Mouse (Mus musculus): ENCODE measurements around the gene Pdk1. TPM values are rescaled to one million over a fixed set of nuclear protein-coding genes. Genes with fewer than 3 reads are reported as not detected.
"Not testable (repeated sequence)": the region's sequence is repeated elsewhere in the genome, so short reads cannot be mapped to it uniquely, and the experiment has no call there.

Pdk1 gene
- polyA plus RNA-seq, 1 experiment from 2014 or later = 68.6 TPM

DNA sequence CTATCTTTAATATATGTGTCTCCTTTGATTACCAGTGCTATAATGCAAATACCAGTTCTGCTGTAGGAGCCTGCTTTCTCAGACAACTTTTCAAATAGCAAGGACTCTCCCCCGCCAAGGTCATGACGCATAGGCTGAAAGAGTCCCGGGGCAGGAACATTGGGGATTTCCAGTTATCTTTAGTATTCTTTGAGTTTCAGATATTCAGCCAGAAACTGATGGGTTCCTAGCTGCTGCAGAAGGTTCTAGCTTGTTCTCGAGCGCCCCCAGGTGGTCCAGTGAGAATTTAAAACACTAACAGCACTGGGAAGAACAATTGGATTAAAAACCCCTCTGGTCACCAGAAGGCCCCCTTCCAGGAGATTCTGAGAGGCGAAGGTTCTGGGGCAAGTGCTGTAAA is 35.2 kb upstream of the Pdk1 start:
- no peak for ATAC-seq (ENCODE audit: insufficient read depth, low FRiP score)
- no peak overlapping the region for H3K9ac ChIP-seq (ENCODE audit: low read length)
- H3K4me1 ChIP-seq (ENCODE audit: control insufficient read depth, insufficient read depth, low read length) = no peaks in the 10 kb centered on the region
- 31% methylated on average over 6 of the region's 6 CpGs for WGBS
- H3K27me3 ChIP-seq (ENCODE audit: control insufficient read depth, insufficient read depth, low read length) = no peaks in the 10 kb centered on the region
- no peaks in the 10 kb centered on the region for H3K36me3 ChIP-seq (ENCODE audit: control insufficient read depth, insufficient read depth, low read length)
- H3K4me2 ChIP-seq (ENCODE audit: low read depth, low read length) = no peak overlapping the region
- H3K9me3 ChIP-seq (replicated peaks; ENCODE audit: control insufficient read depth, low read length) = no peaks in the 10 kb centered on the region
- no peak overlapping the region for H3K27ac ChIP-seq (ENCODE audit: low read length)
- H3K4me3 ChIP-seq (replicated peaks; ENCODE audit: low read length) = no peak overlapping the region

DNA sequence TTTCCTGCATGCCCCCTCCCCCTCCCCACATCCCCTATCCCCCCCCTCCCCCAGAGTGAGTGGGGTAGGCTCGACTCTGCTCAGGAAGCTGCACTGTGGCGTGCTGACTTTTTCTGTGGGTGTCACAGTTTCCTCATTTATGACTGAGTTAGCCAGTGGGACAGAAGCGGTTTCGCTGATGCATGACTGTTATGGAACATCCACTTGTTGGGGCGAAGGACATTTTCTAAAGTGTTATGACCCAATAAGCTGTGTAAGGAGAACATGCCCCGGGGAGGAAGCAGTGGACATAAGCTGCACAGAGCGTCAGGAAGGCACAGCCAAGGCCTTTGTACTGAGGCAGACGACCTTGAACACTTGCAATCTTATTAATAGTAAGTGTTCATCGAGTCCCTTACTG is 29.7 kb upstream of the Pdk1 start:
- Histone ChIP-seq H3K4me3 (replicated peaks; ENCODE audit: low read length) (no peak overlapping the region), H3K36me3 (ENCODE audit: control insufficient read depth, insufficient read depth, low read length) (peaks cover 4% of the 10 kb centered on the region; the same call in 1 of the 2 replicates), H3K27me3 (ENCODE audit: control insufficient read depth, insufficient read depth, low read length) (no peaks in the 10 kb centered on the region), H3K27ac (ENCODE audit: low read length) (no peak overlapping the region), H3K9me3 (replicated peaks; ENCODE audit: control insufficient read depth, low read length) (no peaks in the 10 kb centered on the region), H3K9ac (ENCODE audit: low read length) (no peak overlapping the region), H3K4me1 (ENCODE audit: control insufficient read depth, insufficient read depth, low read length) (no peaks in the 10 kb centered on the region), H3K4me2 (ENCODE audit: low read depth, low read length) (no peak overlapping the region)
- WGBS = 74% methylated on average over 9 of the region's 9 CpGs
- ATAC-seq (ENCODE audit: insufficient read depth, low FRiP score) = no peak

DNA sequence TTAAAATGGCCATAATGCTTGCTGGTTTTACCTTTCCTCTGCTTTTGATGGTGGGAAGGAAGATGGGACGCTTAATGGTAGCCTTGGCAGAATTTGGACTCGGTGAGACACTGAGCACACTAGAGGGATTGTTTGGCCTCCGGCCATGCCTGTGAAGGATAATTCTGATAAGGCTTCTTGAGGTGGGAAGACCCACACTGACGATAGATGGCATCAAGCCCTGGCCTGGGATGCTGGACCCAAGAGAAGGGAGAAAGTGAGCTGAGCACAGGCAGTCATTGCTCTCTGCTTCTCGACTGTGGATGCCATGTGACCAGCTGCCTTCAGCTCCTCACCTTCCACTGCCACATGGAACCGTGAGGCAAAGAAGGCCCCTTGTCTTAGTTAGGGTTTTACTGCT is 28.1 kb upstream of the Pdk1 start:
- no peaks in the 10 kb centered on the region for H3K9me3 ChIP-seq (replicated peaks; ENCODE audit: control insufficient read depth, low read length)
- H3K9ac ChIP-seq (ENCODE audit: low read length) = no peak overlapping the region
- no peak overlapping the region for H3K4me2 ChIP-seq (ENCODE audit: low read depth, low read length)
- H3K4me3 ChIP-seq (replicated peaks; ENCODE audit: low read length) = no peak overlapping the region
- WGBS = 89% methylated on average over 6 of the region's 6 CpGs
- no peak for ATAC-seq (ENCODE audit: insufficient read depth, low FRiP score)
- H3K36me3 ChIP-seq (ENCODE audit: control insufficient read depth, insufficient read depth, low read length) = peaks cover 4% of the 10 kb centered on the region; the same call in 1 of the 2 replicates
- no peaks in the 10 kb centered on the region for H3K27me3 ChIP-seq (ENCODE audit: control insufficient read depth, insufficient read depth, low read length)
- no peaks in the 10 kb centered on the region for H3K4me1 ChIP-seq (ENCODE audit: control insufficient read depth, insufficient read depth, low read length)
- H3K27ac ChIP-seq (ENCODE audit: low read length) = no peak overlapping the region

DNA sequence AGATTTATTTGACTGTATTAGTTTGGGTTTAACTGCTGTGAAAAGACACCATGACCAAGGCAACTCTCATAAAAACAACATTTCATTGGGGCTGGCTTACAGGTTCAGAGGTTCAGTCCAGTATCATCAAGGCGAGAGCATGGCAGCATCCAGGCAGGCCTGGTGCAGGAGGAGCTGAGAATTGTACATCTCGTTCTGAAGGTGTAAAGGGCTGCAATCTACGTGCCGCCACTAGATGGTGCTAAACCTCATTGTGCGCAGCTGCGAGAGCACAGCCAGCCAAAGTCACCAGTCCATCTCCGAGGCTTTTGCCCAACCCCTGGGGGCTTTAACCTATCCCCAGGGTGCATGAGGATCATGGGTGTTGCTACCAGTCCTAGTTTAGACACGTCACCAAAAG is 20.9 kb upstream of the Pdk1 start:
- H3K9me3 ChIP-seq (replicated peaks; ENCODE audit: control insufficient read depth, low read length); H3K36me3 ChIP-seq (ENCODE audit: control insufficient read depth, insufficient read depth, low read length); H3K27ac ChIP-seq (ENCODE audit: low read length); ATAC-seq (ENCODE audit: insufficient read depth, low FRiP score); H3K27me3 ChIP-seq (ENCODE audit: control insufficient read depth, insufficient read depth, low read length); H3K9ac ChIP-seq (ENCODE audit: low read length); H3K4me3 ChIP-seq (replicated peaks; ENCODE audit: low read length); H3K4me1 ChIP-seq (ENCODE audit: control insufficient read depth, insufficient read depth, low read length); H3K4me2 ChIP-seq (ENCODE audit: low read depth, low read length): not testable (repeated sequence)
- 6% methylated on average over 6 of the region's 8 CpGs for WGBS

DNA sequence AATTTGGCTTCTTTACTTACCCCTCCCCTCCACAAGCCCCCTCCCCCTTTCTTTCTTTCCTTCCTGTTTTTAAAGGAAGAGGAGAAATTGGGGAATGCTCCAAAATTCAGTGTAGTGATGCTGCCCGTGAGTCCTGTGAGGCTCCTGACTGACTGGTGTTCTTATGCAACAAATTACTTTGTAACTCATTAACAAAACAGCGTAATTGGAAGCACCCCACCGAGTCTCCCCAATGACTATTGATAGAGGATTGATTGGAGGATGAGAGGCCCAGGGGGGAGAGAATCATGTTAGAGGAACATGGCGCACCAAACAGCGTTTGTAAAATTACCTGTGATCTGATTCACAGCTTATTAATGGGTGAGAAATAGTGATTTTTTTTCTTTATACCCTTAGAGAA is 17.9 kb upstream of the Pdk1 start:
- 79% methylated on average over 5 of the region's 5 CpGs for WGBS

DNA sequence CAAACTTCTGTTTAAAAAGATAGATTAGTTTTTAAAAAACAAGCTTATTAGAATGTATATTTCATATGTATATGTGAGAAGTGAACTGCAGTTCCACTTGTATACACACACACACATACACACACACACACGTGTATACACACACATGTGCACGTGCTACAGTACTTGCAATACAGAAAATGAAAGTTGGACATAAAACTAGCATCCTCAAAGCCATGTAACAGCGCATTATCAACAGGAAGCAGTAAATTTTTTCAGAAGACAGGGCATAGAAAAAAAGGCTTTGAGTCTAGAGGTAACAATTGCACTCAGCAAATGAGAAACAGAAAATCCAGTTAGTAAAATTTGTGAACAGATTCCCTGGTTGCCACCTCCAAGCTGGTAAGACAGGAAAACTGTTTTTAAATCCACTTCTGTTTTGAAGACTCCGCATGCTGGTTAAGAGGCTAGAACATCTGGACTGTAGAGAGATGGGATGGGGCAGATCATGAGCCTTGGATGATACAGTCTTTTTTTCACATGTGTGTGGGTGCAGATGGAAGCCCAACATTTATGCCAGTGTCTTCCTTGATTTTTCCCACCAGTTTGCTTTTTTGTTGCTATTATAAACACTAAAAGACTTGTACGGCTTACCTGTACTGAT is 9.4 kb upstream of the Pdk1 start:
- no peaks in the 10 kb centered on the region for H3K9me3 ChIP-seq (replicated peaks; ENCODE audit: control insufficient read depth, low read length)
- H3K4me3 ChIP-seq (replicated peaks; ENCODE audit: low read length) = no peak overlapping the region
- H3K27ac ChIP-seq (ENCODE audit: low read length) = no peak overlapping the region
- H3K27me3 ChIP-seq (ENCODE audit: control insufficient read depth, insufficient read depth, low read length) = no peaks in the 10 kb centered on the region
- H3K36me3 ChIP-seq (ENCODE audit: control insufficient read depth, insufficient read depth, low read length) = no peaks in the 10 kb centered on the region
- H3K4me1 ChIP-seq (ENCODE audit: control insufficient read depth, insufficient read depth, low read length) = 0 out of 2 replicates have a peak, but pooled peaks cover 3% of the 10 kb centered on the region
- no peak overlapping the region for H3K4me2 ChIP-seq (ENCODE audit: low read depth, low read length)
- H3K9ac ChIP-seq (ENCODE audit: low read length) = no peak overlapping the region
- WGBS = 74% methylated on average over 5 of the region's 5 CpGs
- ATAC-seq (ENCODE audit: insufficient read depth, low FRiP score) = no peak

More for the DNA sequence above, 17.9 kb upstream of the Pdk1 start:
- Histone ChIP-seq H3K27ac (ENCODE audit: low read length) (no peak overlapping the region), H3K27me3 (ENCODE audit: control insufficient read depth, insufficient read depth, low read length) (no peaks in the 10 kb centered on the region), H3K36me3 (ENCODE audit: control insufficient read depth, insufficient read depth, low read length) (no peaks in the 10 kb centered on the region), H3K9me3 (replicated peaks; ENCODE audit: control insufficient read depth, low read length) (no peaks in the 10 kb centered on the region), H3K4me3 (replicated peaks; ENCODE audit: low read length) (no peak overlapping the region), H3K4me2 (ENCODE audit: low read depth, low read length) (no peak overlapping the region), H3K9ac (ENCODE audit: low read length) (no peak overlapping the region), H3K4me1 (ENCODE audit: control insufficient read depth, insufficient read depth, low read length) (no peaks in the 10 kb centered on the region)
- ATAC-seq (ENCODE audit: insufficient read depth, low FRiP score) = no peak

DNA sequence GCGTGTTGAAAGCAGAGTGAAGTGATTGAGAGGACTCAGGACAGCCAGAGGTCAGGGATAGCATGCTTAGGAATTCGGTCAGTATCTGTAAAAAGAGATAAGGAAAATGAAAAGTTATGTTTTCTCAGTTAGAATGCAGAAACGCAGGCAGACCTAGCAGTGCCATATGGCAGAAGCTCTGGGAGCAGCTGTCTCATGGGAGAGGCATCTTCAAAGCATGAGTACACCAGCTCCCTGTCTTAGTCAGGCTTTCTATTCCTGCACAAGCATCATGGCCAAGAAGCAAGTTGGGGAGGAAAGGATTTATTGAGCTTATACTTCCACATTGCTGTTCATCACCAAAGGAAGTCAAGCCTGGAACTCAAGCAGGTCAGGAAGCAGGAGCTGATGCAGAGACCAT is 8.0 kb upstream of the Pdk1 start:
- no peak for ATAC-seq (ENCODE audit: insufficient read depth, low FRiP score)
- WGBS = 31% methylated on average over 3 of the region's 3 CpGs

DNA sequence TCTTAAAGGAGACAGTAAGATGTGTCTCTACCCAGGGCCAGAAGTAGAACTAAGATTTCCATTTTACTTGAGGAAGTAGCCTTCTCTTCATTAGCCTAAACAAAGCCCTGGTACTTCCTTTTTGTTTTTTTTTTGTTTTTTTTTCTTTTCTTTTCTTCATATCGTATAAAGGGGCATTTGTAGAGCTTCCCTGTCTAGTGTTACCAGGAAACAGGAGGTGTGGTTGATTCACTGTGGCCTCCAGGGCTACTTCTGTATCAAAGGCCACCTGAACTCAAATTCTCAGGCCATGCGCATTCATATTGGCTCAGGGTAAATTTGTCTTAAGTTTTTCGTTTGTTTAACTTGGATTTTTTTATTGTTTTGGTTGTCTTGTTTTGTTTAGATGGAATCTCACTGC is 7.1 kb upstream of the Pdk1 start:
- no peak overlapping the region for H3K9ac ChIP-seq (ENCODE audit: low read length)
- no peaks in the 10 kb centered on the region for H3K36me3 ChIP-seq (ENCODE audit: control insufficient read depth, insufficient read depth, low read length)
- no peak overlapping the region for H3K27ac ChIP-seq (ENCODE audit: low read length)
- 64% methylated on average over 3 of the region's 3 CpGs for WGBS
- H3K9me3 ChIP-seq (replicated peaks; ENCODE audit: control insufficient read depth, low read length) = no peaks in the 10 kb centered on the region
- no peaks in the 10 kb centered on the region for H3K27me3 ChIP-seq (ENCODE audit: control insufficient read depth, insufficient read depth, low read length)
- H3K4me2 ChIP-seq (ENCODE audit: low read depth, low read length) = no peak overlapping the region
- H3K4me3 ChIP-seq (replicated peaks; ENCODE audit: low read length) = no peak overlapping the region
- ATAC-seq (ENCODE audit: insufficient read depth, low FRiP score) = no peak
- 0 out of 2 replicates have a peak, but pooled peaks cover 3% of the 10 kb centered on the region for H3K4me1 ChIP-seq (ENCODE audit: control insufficient read depth, insufficient read depth, low read length)

More for the DNA sequence above, 8.0 kb upstream of the Pdk1 start:
- Histone ChIP-seq H3K4me1 (ENCODE audit: control insufficient read depth, insufficient read depth, low read length) (0 out of 2 replicates have a peak, but pooled peaks cover 3% of the 10 kb centered on the region), H3K4me2 (ENCODE audit: low read depth, low read length) (no peak overlapping the region), H3K9ac (ENCODE audit: low read length) (no peak overlapping the region), H3K9me3 (replicated peaks; ENCODE audit: control insufficient read depth, low read length) (no peaks in the 10 kb centered on the region), H3K27me3 (ENCODE audit: control insufficient read depth, insufficient read depth, low read length) (no peaks in the 10 kb centered on the region), H3K36me3 (ENCODE audit: control insufficient read depth, insufficient read depth, low read length) (no peaks in the 10 kb centered on the region), H3K4me3 (replicated peaks; ENCODE audit: low read length) (no peak overlapping the region), H3K27ac (ENCODE audit: low read length) (no peak overlapping the region)

DNA sequence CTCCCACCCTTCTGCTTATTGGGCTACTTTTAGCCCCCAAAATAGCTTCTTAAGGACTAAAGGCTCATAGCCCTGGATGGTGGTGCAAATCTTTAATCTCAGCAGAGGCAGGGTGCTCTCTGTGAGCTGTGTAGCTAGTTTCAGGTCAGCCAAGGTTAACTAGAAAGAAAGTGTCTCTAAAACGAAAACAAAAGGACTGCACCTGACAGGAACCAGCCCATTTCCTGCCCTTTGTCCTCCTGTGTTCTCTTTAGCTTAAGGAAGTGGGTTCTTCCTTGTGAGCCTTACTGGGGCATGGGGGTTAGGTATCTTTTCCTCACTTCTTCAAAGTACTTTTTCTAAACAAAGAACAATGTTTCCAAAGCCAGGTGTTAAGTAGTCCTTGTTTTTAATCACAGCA is 6.5 kb upstream of the Pdk1 start:
- Histone ChIP-seq H3K9ac (ENCODE audit: low read length) (no peak overlapping the region), H3K9me3 (replicated peaks; ENCODE audit: control insufficient read depth, low read length) (no peaks in the 10 kb centered on the region), H3K4me3 (replicated peaks; ENCODE audit: low read length) (no peak overlapping the region), H3K27me3 (ENCODE audit: control insufficient read depth, insufficient read depth, low read length) (no peaks in the 10 kb centered on the region), H3K36me3 (ENCODE audit: control insufficient read depth, insufficient read depth, low read length) (no peaks in the 10 kb centered on the region), H3K4me2 (ENCODE audit: low read depth, low read length) (no peak overlapping the region), H3K27ac (ENCODE audit: low read length) (no peak overlapping the region), H3K4me1 (ENCODE audit: control insufficient read depth, insufficient read depth, low read length) (0 out of 2 replicates have a peak, but pooled peaks cover 3% of the 10 kb centered on the region)
- ATAC-seq (ENCODE audit: insufficient read depth, low FRiP score) = no peak
- 30% methylated on average over 1 of the region's 1 CpGs for WGBS
